Mouse (Mus musculus): ENCODE measurements around the gene Zfp189.

DNA sequence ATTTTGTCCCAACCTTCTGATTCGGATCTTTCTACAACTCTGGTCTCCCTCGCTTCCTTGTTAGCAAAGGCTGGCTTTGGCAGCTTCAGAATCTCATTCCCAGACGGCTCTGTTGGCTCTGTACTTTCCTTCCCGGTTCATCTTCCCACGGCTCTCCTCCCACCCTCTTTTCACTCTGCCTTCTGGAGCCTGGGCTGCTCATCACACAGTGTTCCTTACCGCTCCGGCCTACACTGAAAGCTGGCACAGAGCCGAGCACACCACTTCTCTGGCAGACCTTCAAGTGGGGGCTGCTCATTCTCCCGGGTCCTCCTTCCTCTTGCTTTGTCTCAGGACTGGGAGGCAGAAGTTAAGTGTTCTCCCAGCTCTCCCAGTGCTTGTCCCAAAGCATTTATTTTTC is 1.6 kb downstream of the Zfp189 start:
- TF ChIP-seq CTCF (IDR thresholded peaks at IDR 0.05; ENCODE audit: low read depth): no peak
- no peak for TF ChIP-seq EP300 (optimal IDR thresholded peaks at IDR 0.05)
